Mouse (Mus musculus) pancreas, adult 10 weeks (tissue): ENCODE results near the gene Fam217a. TPM values are rescaled to one million over a fixed set of nuclear protein-coding genes. Genes with fewer than 3 reads are reported as not detected.

Source experiments
- polyA plus RNA-seq: library from polyadenylated mRNA; stranded (reverse); fragments of 350-450 nt; fragmentation: Illumina TruSeq; extraction: RNeasy Lipid Tissue Mini Kit (QIAGEN cat#74804); gene quantifications from one replicate; pipeline ENCODE4 v1.2.3, GENCODE M21; 2015; ENCODE audit warnings: low read depth, low replicate concordance; ENCODE audit not compliant: insufficient read depth

The Fam217a gene
- not detected for polyA plus RNA-seq

DNA sequence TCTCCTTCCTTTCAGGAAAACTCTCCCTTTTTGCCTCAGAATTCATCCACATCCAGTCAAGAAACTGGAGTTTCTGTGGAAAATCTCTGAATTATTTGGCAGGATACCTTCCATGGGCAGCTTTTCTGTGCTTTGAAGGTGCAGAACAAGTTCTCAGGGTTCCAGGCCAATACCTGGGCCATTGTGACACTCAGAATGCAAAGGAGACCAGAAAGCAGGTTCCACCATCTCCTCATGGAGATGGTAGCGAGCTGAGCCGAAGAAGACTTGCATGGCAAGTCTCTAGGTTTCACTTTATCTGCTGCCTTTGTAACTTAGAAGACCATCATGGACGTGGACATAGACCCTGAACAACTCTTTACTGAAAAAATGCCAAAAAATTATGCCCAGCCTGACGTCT lies at the start of gene Fam217a, which contains the start of gene 4933417A18Rik:
Gene Fam217a, minus strand, starts transcription at position 101 of the 400 bp plus-strand sequence.
Gene 4933417A18Rik, plus strand, starts transcription at position 200 of the 400 bp plus-strand sequence.

DNA sequence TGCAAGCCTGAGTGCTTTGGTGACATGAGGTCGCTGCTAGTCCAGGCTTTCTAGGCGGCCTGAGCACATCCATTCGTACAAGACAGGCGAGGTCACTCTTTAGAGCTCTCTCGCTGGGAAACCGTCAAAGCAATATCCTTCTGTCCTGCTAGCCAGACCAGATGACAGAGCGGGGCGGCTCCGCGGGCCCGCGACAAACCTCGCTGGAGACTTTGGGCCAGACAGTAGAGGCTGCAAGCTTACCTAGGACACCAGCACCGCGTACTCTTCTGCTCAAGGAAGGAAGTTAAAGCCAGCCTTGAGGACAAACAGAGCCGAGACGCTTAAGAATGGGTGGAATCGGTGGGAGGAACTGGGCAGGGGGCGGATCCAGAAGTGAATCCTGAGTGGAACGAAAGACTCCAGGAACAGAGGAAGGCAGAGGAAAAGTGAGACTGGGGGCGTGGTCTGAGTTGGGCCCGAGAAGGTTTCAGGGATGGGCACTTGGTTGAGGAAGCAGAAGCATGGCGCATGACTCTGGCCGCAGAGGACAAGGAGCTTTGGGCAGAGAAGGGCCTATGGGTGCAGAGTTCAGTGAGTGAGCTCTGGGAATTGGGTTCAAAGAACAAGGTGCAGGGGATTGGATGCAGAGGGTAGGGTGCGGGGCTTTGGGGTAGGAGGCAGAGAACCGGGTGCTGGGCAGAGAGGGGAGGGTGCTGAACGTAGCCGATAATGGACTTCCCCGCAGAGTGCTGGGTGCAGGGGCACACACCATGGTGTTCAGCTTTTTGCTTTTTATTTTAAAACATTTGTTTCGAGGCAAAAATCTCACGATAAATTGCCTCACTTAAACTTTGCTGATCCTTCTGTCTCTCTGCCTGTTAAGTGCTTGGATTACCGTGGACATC lies 39.6 kb upstream of the Fam217a start, which contains the start of gene Eci3:
Gene Eci3, minus strand, starts transcription at position 300 of the 887 bp plus-strand sequence.

DNA sequence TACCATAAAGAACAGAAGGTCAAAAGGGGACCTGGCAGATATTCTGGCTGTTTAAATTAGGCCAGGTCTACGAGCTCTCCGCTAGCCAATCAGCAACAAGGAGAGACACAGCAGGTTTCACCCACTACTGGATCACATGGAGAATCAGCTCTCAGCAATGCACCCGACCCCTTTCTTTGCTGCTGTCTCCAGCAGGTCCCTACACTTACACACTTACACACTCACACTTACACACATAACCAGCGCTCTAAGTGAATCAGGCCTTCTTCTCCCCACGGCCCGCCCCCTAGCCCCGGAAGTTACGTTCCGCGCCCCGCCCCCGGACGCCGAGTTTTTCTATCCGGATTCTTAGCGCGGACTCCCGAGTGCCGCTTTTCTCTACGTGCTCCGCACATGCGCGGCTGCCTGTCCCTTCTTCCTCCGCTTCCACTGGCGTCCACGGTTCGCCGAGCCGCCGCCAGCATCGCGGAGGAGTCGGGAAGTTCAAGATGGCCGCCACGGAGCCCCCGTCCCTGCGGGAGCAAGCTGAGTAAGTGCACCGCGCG lies 48.9 kb downstream of the Fam217a start, which contains the start of gene Prpf4b:
Gene Prpf4b, plus strand, starts transcription at position 137 of the 545 bp plus-strand sequence.

Other genes with a start within 250 kb of the Fam217a start
- not detected for gene Fam50b, start 189.5 kb downstream of the Fam217a start, polyA plus RNA-seq
- gene Prpf4b, start 49.0 kb downstream of the Fam217a start, polyA plus RNA-seq, result 68.7 TPM
- gene 4933417A18Rik, start 99 bp upstream of the Fam217a start, polyA plus RNA-seq, result not detected
- gene Eci3, start 39.5 kb upstream of the Fam217a start, polyA plus RNA-seq, result 1.9 TPM
- 22.2 TPM for gene Eci2, start 102.8 kb upstream of the Fam217a start, polyA plus RNA-seq